14 mouse cellular contexts compared by ENCODE assay signal in genomic region chr9:22430315-22430840, GRCm38 (mm10). TPM values are rescaled to one million over a fixed set of nuclear protein-coding genes. Genes with fewer than 3 reads are reported as not detected.
DNase-seq lines count a peak whose midpoint lies in the region; ATAC-seq and TF ChIP-seq lines count a peak whose summit lies in the region.
"Had no signal": no experiment of that assay in that cellular context is flagged by ENCODE, and none has a peak within 500 bp of the region (broad histone marks: within the 10 kb centered on the region; RNA-seq: fewer than 3 reads in every experiment).

No protein-coding gene starts in this region.

- H3K4me2 ChIP-seq in heart, embryonic 13.5 days: peak overlapping the region; percentile 49; the same call in 1 of the 2 replicates
- peak overlapping the region; percentile 34; the same call in 1 of the 2 replicates for H3K4me2 ChIP-seq in embryonic facial prominence, embryonic 15.5 days (replicated peaks)
- H3K4me2 ChIP-seq in liver, embryonic 14.5 days (ENCODE audit: low read depth): peak overlapping the region; percentile 22; the same call in 1 of the 2 replicates

- H3K4me1 ChIP-seq in heart, embryonic 13.5 days: peaks cover 21% of the 10 kb centered on the region
- peaks cover 18% of the 10 kb centered on the region for H3K4me1 ChIP-seq in embryonic facial prominence, embryonic 15.5 days
- H3K4me1 ChIP-seq in liver, embryonic 14.5 days (replicated peaks; ENCODE audit: control insufficient read depth in 2 of 2, insufficient read depth in 2 of 2, low read length in 1 of 2): peaks cover 3 to 6% of the 10 kb centered on the region in 2 experiments; a peak in 3 of 4 replicates

- H3K9ac ChIP-seq in heart, embryonic 13.5 days: no peak overlapping the region
- H3K9ac ChIP-seq in embryonic facial prominence, embryonic 15.5 days: no peak overlapping the region
- H3K9ac ChIP-seq in liver, embryonic 14.5 days (replicated peaks): no peak overlapping the region
- H3K9ac ChIP-seq: embryonic facial prominence, embryonic 12.5 days had no signal

- H3K9me3 ChIP-seq in heart, embryonic 13.5 days: no peaks in the 10 kb centered on the region
- no peaks in the 10 kb centered on the region for H3K9me3 ChIP-seq in embryonic facial prominence, embryonic 15.5 days (replicated peaks)
- no peaks in the 10 kb centered on the region for H3K9me3 ChIP-seq in liver, embryonic 14.5 days (ENCODE audit: control insufficient read depth, low read length)
- H3K9me3 ChIP-seq: embryonic facial prominence, embryonic 12.5 days had no signal

- H3K36me3 ChIP-seq in heart, embryonic 13.5 days: no peaks in the 10 kb centered on the region; the same call in 1 of the 2 replicates
- peaks cover 5% of the 10 kb centered on the region; the same call in 1 of the 2 replicates for H3K36me3 ChIP-seq in embryonic facial prominence, embryonic 15.5 days
- no peaks in the 10 kb centered on the region for H3K36me3 ChIP-seq in liver, embryonic 14.5 days (replicated peaks; ENCODE audit: control insufficient read depth, insufficient read depth, low read depth)
- H3K36me3 ChIP-seq: embryonic facial prominence, embryonic 12.5 days had no signal

- no peak for TF ChIP-seq EP300 in liver, embryonic 14.5 days (IDR thresholded peaks at IDR 0.05; ENCODE audit: low read depth)

- WGBS in heart, embryonic 13.5 days: 40% methylated on average over 5 of the region's 5 CpGs
- 17% methylated on average over 5 of the region's 5 CpGs for WGBS in embryonic facial prominence, embryonic 15.5 days
- WGBS in liver, embryonic 14.5 days (ENCODE audit: insufficient replicate concordance): 9% methylated on average over 5 of the region's 5 CpGs

- DNase-seq in heart, postnatal 4 days: no peak
- peak; percentile 34 to 38 for DNase-seq in B cell, adult 2 months
- DNase-seq in liver, embryonic 14.5 days (ENCODE audit: low read depth in 3 of 3, low spot score in 3 of 3): no peak
- DNase-seq in cerebellum, adult 11-12 months: no peak
- no peak for DNase-seq in frontal cortex, postnatal 14 days (ENCODE audit: low spot score in 2 of 2)
- DNase-seq in left cerebral cortex, adult 18-20 months (ENCODE audit: low spot score in 2 of 2): no peak
- DNase-seq: right cerebral cortex, adult 18-20 months had no signal

- no peak for TF ChIP-seq CTCF in liver, embryonic 14.5 days (IDR thresholded peaks at IDR 0.05; ENCODE audit: low read depth)

- no peak for ATAC-seq in heart, embryonic 13.5 days (ENCODE audit: extremely low read depth, insufficient number of reproducible peaks, low FRiP score, low TSS enrichment)
- ATAC-seq in embryonic facial prominence, embryonic 15.5 days (ENCODE audit: insufficient number of reproducible peaks, low FRiP score, low TSS enrichment, low read depth): no peak
- no peak for ATAC-seq in liver, embryonic 14.5 days (ENCODE audit: insufficient read depth)
- ATAC-seq: midbrain, embryonic 16.5 days had no signal

- H3K27ac ChIP-seq in heart, embryonic 13.5 days (replicated peaks): no peak overlapping the region
- no peak overlapping the region for H3K27ac ChIP-seq in embryonic facial prominence, embryonic 15.5 days (replicated peaks)
- H3K27ac ChIP-seq in liver, embryonic 14.5 days: no peak overlapping the region
- H3K27ac ChIP-seq: embryonic facial prominence, embryonic 12.5 days had no signal

- H3K27me3 ChIP-seq in heart, embryonic 13.5 days (replicated peaks): no peaks in the 10 kb centered on the region
- no peaks in the 10 kb centered on the region for H3K27me3 ChIP-seq in embryonic facial prominence, embryonic 15.5 days
- H3K27me3 ChIP-seq in liver, embryonic 14.5 days (ENCODE audit: control insufficient read depth, insufficient read depth, low read length): no peaks in the 10 kb centered on the region
- H3K27me3 ChIP-seq: embryonic facial prominence, embryonic 12.5 days had no signal

- H3K4me3 ChIP-seq in heart, embryonic 13.5 days: no peak overlapping the region
- no peak overlapping the region for H3K4me3 ChIP-seq in embryonic facial prominence, embryonic 15.5 days (replicated peaks)
- no peak overlapping the region for H3K4me3 ChIP-seq in liver, embryonic 14.5 days (ENCODE audit: insufficient read depth in 1 of 2, low read depth in 2 of 2, low read length in 2 of 2)
- H3K4me3 ChIP-seq: embryonic facial prominence, embryonic 12.5 days had no signal

RNA-seq across cellular contexts. Expression of gene 9530077C05Rik, which starts 19.1 kb away (rescaled TPM):
- 1.7 and 2.4 TPM in 2 replicates for polyA plus RNA-seq in heart, embryonic 13.5 days (2015; fragmentation: Nextera tagmentation; extraction: Ambion mirVana)
- under 1 TPM; 0.70 to 0.76 TPM for total RNA-seq in heart, postnatal 4 days (2021)
- polyA plus RNA-seq in embryonic facial prominence, embryonic 15.5 days (2015; fragmentation: Nextera tagmentation; extraction: Ambion mirVana): 5.0 and 7.4 TPM in 2 replicates
- 0.89 and 1.1 TPM in 2 replicates for polyA plus RNA-seq in liver, embryonic 14.5 days (2012; rRNA removed)
- 1.5 and 1.8 TPM in 2 replicates for polyA plus RNA-seq in liver, embryonic 14.5 days (2014; fragmentation: Nextera tagmentation; extraction: Ambion mirVana)
- 1 to 10 TPM; 7.4 to 9.8 TPM for total RNA-seq in left cerebral cortex, adult 18-20 months (2021)

RNA-seq across cellular contexts. Expression of gene Gm17545, which starts 23.7 kb away (rescaled TPM):
- not detected in 2 replicates for polyA plus RNA-seq in heart, embryonic 13.5 days (2015; fragmentation: Nextera tagmentation; extraction: Ambion mirVana)
- not detected for total RNA-seq in heart, postnatal 4 days (2021)
- not detected in 2 replicates for polyA plus RNA-seq in embryonic facial prominence, embryonic 15.5 days (2015; fragmentation: Nextera tagmentation; extraction: Ambion mirVana)
- polyA plus RNA-seq in liver, embryonic 14.5 days (2012; rRNA removed): not detected in 2 replicates
- not detected in 2 replicates for polyA plus RNA-seq in liver, embryonic 14.5 days (2014; fragmentation: Nextera tagmentation; extraction: Ambion mirVana)
- not detected for total RNA-seq in left cerebral cortex, adult 18-20 months (2021)
- total RNA-seq: adrenal gland, postnatal 4 days; heart, postnatal 25 days; layer of hippocampus, postnatal 10 days had no signal
- polyA plus RNA-seq: embryonic facial prominence, embryonic 12.5 days; midbrain, embryonic 16.5 days had no signal

RNA-seq across cellular contexts. Expression of gene Rp9, which starts 39.2 kb away (rescaled TPM):
- 37.6 and 46.3 TPM in 2 replicates for polyA plus RNA-seq in heart, embryonic 13.5 days (2015; fragmentation: Nextera tagmentation; extraction: Ambion mirVana)
- 10 to 100 TPM; 44.7 to 46.9 TPM for total RNA-seq in heart, postnatal 4 days (2021)
- polyA plus RNA-seq in embryonic facial prominence, embryonic 15.5 days (2015; fragmentation: Nextera tagmentation; extraction: Ambion mirVana): 68.3 and 70.9 TPM in 2 replicates
- polyA plus RNA-seq in liver, embryonic 14.5 days (2012; rRNA removed): 15.8 and 32.5 TPM in 2 replicates
- 34.1 and 37.2 TPM in 2 replicates for polyA plus RNA-seq in liver, embryonic 14.5 days (2014; fragmentation: Nextera tagmentation; extraction: Ambion mirVana)
- 10 to 100 TPM; 42.4 to 45.4 TPM for total RNA-seq in left cerebral cortex, adult 18-20 months (2021)

RNA-seq across cellular contexts. Expression of gene Anln, which starts 41.4 kb away (rescaled TPM):
- 42.7 and 47.9 TPM in 2 replicates for polyA plus RNA-seq in heart, embryonic 13.5 days (2015; fragmentation: Nextera tagmentation; extraction: Ambion mirVana)
- total RNA-seq in heart, postnatal 4 days (2021): 10 to 100 TPM; 69.6 to 77.4 TPM
- polyA plus RNA-seq in embryonic facial prominence, embryonic 15.5 days (2015; fragmentation: Nextera tagmentation; extraction: Ambion mirVana): 30.2 and 35.7 TPM in 2 replicates
- 13.8 and 20.1 TPM in 2 replicates for polyA plus RNA-seq in liver, embryonic 14.5 days (2012; rRNA removed)
- polyA plus RNA-seq in liver, embryonic 14.5 days (2014; fragmentation: Nextera tagmentation; extraction: Ambion mirVana): 27.0 and 31.2 TPM in 2 replicates
- 10 to 100 TPM; 11.7 to 13.7 TPM for total RNA-seq in left cerebral cortex, adult 18-20 months (2021)

RNA-seq across cellular contexts. Expression of gene Bbs9, which starts 45.1 kb away (rescaled TPM):
- polyA plus RNA-seq in heart, embryonic 13.5 days (2015; fragmentation: Nextera tagmentation; extraction: Ambion mirVana): 5.5 and 6.4 TPM in 2 replicates
- 10 to 100 TPM; 14.0 to 15.9 TPM for total RNA-seq in heart, postnatal 4 days (2021)
- polyA plus RNA-seq in embryonic facial prominence, embryonic 15.5 days (2015; fragmentation: Nextera tagmentation; extraction: Ambion mirVana): 12.8 and 15.0 TPM in 2 replicates
- polyA plus RNA-seq in liver, embryonic 14.5 days (2012; rRNA removed): 2.2 and 2.6 TPM in 2 replicates
- 2.3 and 3.0 TPM in 2 replicates for polyA plus RNA-seq in liver, embryonic 14.5 days (2014; fragmentation: Nextera tagmentation; extraction: Ambion mirVana)
- total RNA-seq in left cerebral cortex, adult 18-20 months (2021): 10 to 100 TPM; 41.9 to 42.0 TPM

Comparison
In these comparisons a context has a peak if more than half of its experiments do, and no peak if none do; other contexts are left out.
1. DNase-seq: peak in B cell, adult 2 months (2 of 2); none in heart, postnatal 4 days (single experiment), liver, embryonic 14.5 days (0 of 3), cerebellum, adult 11-12 months (single experiment), frontal cortex, postnatal 14 days (0 of 2) and left cerebral cortex, adult 18-20 months (0 of 2).
2. Peak in every context shown above with its lines, with median percentiles within 50 percentile points of each other: H3K4me2 ChIP-seq.